Mouse (Mus musculus): ENCODE data around the gene Gm42957. TPM values are rescaled to one million over a fixed set of nuclear protein-coding genes. Genes with fewer than 3 reads are reported as not detected.
"Not testable (repeated sequence)": the region's sequence is repeated elsewhere in the genome, so short reads cannot be mapped to it uniquely, and the experiment has no call there.

Gene Gm42957
- polyA plus RNA-seq, 1 experiment from 2014 or later = not detected

DNA sequence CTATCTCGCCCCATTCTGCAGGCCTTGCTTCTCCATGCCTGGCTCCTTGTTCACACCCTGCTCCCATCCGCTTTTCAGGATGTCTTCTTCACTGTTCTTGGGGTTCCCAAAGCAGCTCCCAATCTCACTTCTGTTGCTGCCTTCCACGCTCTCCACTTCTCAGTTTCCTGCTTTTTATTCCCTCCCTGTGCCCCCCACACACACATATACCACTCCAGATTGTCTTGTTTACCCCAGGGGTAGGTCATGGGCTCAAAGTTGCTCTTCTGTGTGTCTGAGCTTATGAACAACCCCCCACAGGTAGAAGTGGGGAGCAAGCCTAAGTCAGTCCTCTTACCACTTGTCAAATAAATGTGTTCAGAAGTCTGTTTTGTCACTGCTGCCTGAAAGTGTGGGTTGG, 35.9 kb upstream of the Gm42957 start:
- Histone ChIP-seq H3K27me3 (ENCODE audit: insufficient read depth, low read length) (peaks cover 67% of the 10 kb centered on the region), H3K9ac (replicated peaks) (no peak overlapping the region), H3K9me3 (ENCODE audit: low read length) (no peaks in the 10 kb centered on the region), H3K4me3 (ENCODE audit: low read depth, low read length) (no peak overlapping the region), H3K27ac (ENCODE audit: low read depth) (no peak overlapping the region), H3K36me3 (replicated peaks; ENCODE audit: insufficient read depth, low read length) (no peaks in the 10 kb centered on the region), H3K4me1 (ENCODE audit: insufficient read depth) (peaks cover 21% of the 10 kb centered on the region), H3K4me2 (ENCODE audit: low read depth, low read length) (no peak overlapping the region)
- no peak for TF ChIP-seq CTCF (IDR thresholded peaks at IDR 0.05; ENCODE audit: low read depth)
- no peak for TF ChIP-seq EP300 (IDR thresholded peaks at IDR 0.05; ENCODE audit: low read depth)
- WGBS (ENCODE audit: insufficient replicate concordance) = 85% methylated on average over 3 of the region's 3 CpGs
- DNase-seq (no peak), ATAC-seq (no peak)

DNA sequence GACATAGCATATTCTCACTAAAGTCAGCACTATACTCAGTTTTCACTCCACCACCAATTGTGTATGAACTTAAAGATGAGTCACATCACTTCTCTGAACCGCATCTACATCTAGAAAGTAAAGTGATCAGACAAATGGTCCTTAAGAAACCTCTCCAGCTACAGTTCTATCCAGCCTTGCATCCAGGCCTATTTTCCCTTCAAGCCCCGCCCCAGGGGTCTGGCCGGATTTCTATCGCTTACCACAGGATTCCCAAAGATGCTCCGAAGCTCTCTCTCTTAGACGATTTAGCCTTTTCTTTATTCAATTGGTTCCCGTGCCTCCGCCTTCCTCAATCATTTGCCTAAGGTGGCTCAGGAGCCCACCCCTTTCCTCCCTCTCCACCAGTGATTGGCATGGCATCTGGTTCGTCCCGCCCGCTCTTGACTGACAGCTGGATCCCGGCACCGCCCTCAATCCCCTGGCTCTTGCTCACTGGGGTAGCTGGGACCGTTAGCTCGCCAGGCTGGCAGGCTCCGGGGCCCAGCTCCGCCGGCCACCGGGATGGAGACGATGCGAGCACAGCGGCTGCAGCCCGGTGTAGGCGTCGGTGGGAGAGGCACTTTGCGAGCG, 34.5 kb upstream of the Gm42957 start, which contains the start of gene Lix1l:
Gene Lix1l (plus strand): TSS at position 511 of the 612 bp plus-strand sequence.
- 2% methylated on average over 25 of the region's 27 CpGs for WGBS (ENCODE audit: insufficient replicate concordance)
- H3K36me3 ChIP-seq (replicated peaks; ENCODE audit: insufficient read depth, low read length) = no peaks in the 10 kb centered on the region
- peaks cover 21% of the 10 kb centered on the region for H3K4me1 ChIP-seq (ENCODE audit: insufficient read depth)
- peak; percentile 93 for ATAC-seq
- peaks cover 58% of the 10 kb centered on the region for H3K27me3 ChIP-seq (ENCODE audit: insufficient read depth, low read length)
- H3K4me3 ChIP-seq (ENCODE audit: low read depth, low read length) = peak within 1 kb of the TSS; percentile 62
- DNase-seq = peak; percentile 87
- peak within 1 kb of the TSS; percentile 74 for H3K27ac ChIP-seq (ENCODE audit: low read depth)
- peak within 1 kb of the TSS; percentile 96 for H3K4me2 ChIP-seq (ENCODE audit: low read depth, low read length)
- peak within 1 kb of the TSS; percentile 57 for H3K9ac ChIP-seq (replicated peaks)
- no peaks in the 10 kb centered on the region for H3K9me3 ChIP-seq (ENCODE audit: low read length)
- TF ChIP-seq EP300 (IDR thresholded peaks at IDR 0.05; ENCODE audit: low read depth) (no peak), CTCF (IDR thresholded peaks at IDR 0.05; ENCODE audit: low read depth) (no peak)

DNA sequence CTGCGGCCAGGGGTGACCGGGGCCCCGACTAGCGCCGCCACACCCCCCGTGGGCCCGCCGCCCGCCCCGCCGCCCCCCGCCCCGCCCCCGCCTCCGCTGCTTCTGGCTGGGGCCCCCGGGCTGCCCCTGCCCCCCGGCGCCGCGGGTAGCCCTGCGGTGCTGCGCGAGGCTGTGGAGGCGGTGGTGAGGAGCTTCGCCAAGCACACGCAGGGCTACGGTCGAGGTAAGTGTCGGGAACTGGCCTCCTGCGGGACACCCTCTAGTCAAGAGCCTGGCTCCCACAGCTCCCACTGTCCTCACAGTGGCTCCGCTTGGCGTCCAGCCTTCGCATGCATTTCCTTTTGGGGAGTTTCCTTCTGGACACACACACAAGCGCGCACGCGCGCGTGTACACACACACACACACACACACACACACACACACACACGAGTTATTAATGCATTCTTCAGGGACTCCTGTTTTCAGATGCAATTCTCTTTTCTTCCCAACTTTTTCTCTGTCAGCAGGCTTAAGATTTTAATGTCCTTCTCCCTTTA, 34.0 kb upstream of the Gm42957 start:
- ATAC-seq = peak; percentile 51
- Histone ChIP-seq H3K27me3 (ENCODE audit: insufficient read depth, low read length) (peaks cover 52% of the 10 kb centered on the region), H3K27ac (ENCODE audit: low read depth) (peak overlapping the region; percentile 74), H3K9me3 (ENCODE audit: low read length) (no peaks in the 10 kb centered on the region), H3K4me1 (ENCODE audit: insufficient read depth) (peaks cover 19% of the 10 kb centered on the region), H3K9ac (replicated peaks) (peak overlapping the region; percentile 57), H3K4me2 (ENCODE audit: low read depth, low read length) (peak overlapping the region; percentile 96), H3K36me3 (replicated peaks; ENCODE audit: insufficient read depth, low read length) (no peaks in the 10 kb centered on the region), H3K4me3 (ENCODE audit: low read depth, low read length) (peak overlapping the region; percentile 62)
- DNase-seq = peak; percentile 45
- under 1% methylated on average over 25 of the region's 40 CpGs for WGBS (ENCODE audit: insufficient replicate concordance)
- TF ChIP-seq EP300 (IDR thresholded peaks at IDR 0.05; ENCODE audit: low read depth) = no peak

DNA sequence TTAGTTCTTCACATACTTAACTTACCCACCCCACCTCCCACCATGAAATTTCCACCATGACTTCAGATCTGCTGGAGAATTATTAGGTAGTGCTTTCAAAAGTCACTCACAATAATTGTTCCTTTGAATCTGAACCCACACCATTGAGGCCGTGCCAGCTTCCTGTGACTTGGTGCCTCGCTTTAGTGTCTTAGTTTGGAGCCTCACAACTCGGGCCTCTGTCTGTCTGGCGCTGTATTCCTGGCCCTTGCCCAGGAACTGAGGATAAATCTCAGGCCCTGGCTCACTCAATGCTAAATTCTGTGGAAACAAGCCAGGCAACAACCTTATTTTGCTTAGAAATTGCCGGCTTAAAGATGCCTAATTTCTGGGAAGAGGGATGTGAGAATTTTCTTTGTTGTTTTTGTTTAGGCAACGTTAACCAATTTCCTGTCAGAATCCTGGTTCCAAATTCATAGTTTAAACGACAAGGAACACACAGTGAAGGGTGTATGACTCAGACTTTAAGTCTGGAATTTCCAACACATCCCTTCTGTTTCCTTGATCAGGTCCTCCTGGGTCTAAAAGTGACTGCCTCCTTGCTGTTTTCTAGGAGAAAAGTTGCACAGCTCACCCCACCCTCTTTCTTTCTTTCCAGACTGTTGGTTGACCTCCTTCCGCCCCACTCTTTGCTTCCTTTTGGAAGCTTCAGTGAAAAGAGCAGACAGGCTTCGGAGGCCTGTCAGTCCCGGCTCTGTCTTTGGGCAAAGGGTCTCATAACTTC, 33.2 kb upstream of the Gm42957 start:
- H3K4me2 ChIP-seq (ENCODE audit: low read depth, low read length) = peak overlapping the region; percentile 96
- H3K4me1 ChIP-seq (ENCODE audit: insufficient read depth) = peaks cover 12% of the 10 kb centered on the region
- no peaks in the 10 kb centered on the region for H3K36me3 ChIP-seq (replicated peaks; ENCODE audit: insufficient read depth, low read length)
- DNase-seq = no peak
- no peak overlapping the region for H3K9ac ChIP-seq (replicated peaks)
- H3K4me3 ChIP-seq (ENCODE audit: low read depth, low read length) = peak overlapping the region; percentile 62; the same call in 1 of the 2 replicates
- peaks cover 44% of the 10 kb centered on the region for H3K27me3 ChIP-seq (ENCODE audit: insufficient read depth, low read length)
- WGBS (ENCODE audit: insufficient replicate concordance) = 55% methylated on average over 10 of the region's 10 CpGs
- ATAC-seq = no peak
- no peak for TF ChIP-seq CTCF (IDR thresholded peaks at IDR 0.05; ENCODE audit: low read depth)
- TF ChIP-seq EP300 (IDR thresholded peaks at IDR 0.05; ENCODE audit: low read depth) = no peak
- H3K27ac ChIP-seq (ENCODE audit: low read depth) = peak overlapping the region; percentile 74; the same call in 1 of the 2 replicates
- H3K9me3 ChIP-seq (ENCODE audit: low read length) = no peaks in the 10 kb centered on the region

DNA sequence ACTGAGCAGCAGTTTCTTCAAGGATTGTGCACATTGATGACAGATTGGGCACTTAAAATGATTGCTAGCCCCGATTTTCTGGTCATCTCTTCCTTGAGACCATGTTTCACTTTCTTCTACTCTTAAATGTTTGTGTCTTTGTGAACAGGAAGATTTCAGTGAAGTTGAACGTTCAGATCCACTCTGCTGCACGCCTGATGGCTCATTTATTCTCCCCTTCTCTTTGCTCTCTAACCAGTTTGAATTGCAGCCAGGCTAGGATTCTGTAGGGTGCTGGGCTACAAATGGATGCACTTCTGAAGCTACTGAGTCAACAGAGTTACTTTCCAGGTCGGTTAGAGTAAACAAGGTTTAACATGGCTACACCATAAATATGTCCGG, 32.6 kb upstream of the Gm42957 start:
- Histone ChIP-seq H3K4me3 (ENCODE audit: low read depth, low read length) (no peak overlapping the region), H3K9ac (replicated peaks) (no peak overlapping the region), H3K4me2 (ENCODE audit: low read depth, low read length) (peak overlapping the region; percentile 96), H3K9me3 (ENCODE audit: low read length) (no peaks in the 10 kb centered on the region), H3K36me3 (replicated peaks; ENCODE audit: insufficient read depth, low read length) (no peaks in the 10 kb centered on the region), H3K27ac (ENCODE audit: low read depth) (no peak overlapping the region), H3K27me3 (ENCODE audit: insufficient read depth, low read length) (peaks cover 38% of the 10 kb centered on the region), H3K4me1 (ENCODE audit: insufficient read depth) (peaks cover 7% of the 10 kb centered on the region)
- ATAC-seq (no peak), DNase-seq (no peak)
- TF ChIP-seq EP300 (IDR thresholded peaks at IDR 0.05; ENCODE audit: low read depth) (no peak), CTCF (IDR thresholded peaks at IDR 0.05; ENCODE audit: low read depth) (no peak)
- WGBS (ENCODE audit: insufficient replicate concordance) = 47% methylated on average over 5 of the region's 5 CpGs

DNA sequence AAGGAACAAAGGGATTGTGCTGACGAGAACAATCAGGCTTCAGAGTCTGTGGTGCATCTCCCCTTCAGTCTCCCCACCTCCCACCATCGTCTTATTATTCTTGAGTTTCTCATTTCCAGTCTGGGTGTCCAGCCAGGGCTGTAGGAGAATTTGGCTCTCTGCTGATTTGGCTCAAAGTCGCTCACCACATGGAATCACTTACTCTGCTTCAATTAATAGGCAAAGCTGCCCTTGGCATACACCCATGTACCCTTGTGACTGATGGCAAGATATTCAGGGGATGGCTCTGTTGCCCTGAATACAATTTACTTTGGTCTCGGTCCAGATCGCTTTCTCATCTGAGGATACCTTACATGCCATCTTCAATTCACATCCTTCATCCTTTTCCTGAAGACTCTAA, 32.0 kb upstream of the Gm42957 start:
- ATAC-seq (no peak), DNase-seq (no peak)
- Histone ChIP-seq H3K4me1 (ENCODE audit: insufficient read depth) (peaks cover 1% of the 10 kb centered on the region; the same call in 1 of the 2 replicates), H3K4me3 (ENCODE audit: low read depth, low read length) (no peak overlapping the region), H3K36me3 (replicated peaks; ENCODE audit: insufficient read depth, low read length) (no peaks in the 10 kb centered on the region), H3K9ac (replicated peaks) (no peak overlapping the region), H3K27me3 (ENCODE audit: insufficient read depth, low read length) (peaks cover 32% of the 10 kb centered on the region), H3K27ac (ENCODE audit: low read depth) (no peak overlapping the region), H3K9me3 (ENCODE audit: low read length) (no peaks in the 10 kb centered on the region), H3K4me2 (ENCODE audit: low read depth, low read length) (no peak overlapping the region)
- TF ChIP-seq CTCF (IDR thresholded peaks at IDR 0.05; ENCODE audit: low read depth) = no peak
- TF ChIP-seq EP300 (IDR thresholded peaks at IDR 0.05; ENCODE audit: low read depth) = no peak
- WGBS (ENCODE audit: insufficient replicate concordance) = 67% methylated on average over 5 of the region's 5 CpGs

DNA sequence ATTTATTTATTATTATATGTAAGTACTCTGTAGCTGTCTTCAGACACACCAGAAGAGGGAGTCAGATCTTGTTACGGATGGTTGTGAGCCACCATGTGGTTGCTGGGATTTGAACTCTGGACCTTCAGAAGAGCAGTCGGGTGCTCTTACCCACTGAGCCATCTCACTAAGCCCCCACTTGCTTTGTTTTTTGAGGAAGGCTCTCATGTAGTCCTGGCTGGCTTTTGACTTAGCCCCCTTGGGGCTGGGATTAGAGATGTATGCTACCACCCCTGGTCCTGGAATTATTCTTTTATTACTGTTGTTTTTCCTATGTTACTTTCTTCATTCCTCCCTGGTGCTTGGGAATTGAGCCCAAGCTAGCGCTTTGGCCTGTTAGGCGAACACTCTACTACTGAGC, 29.3 kb upstream of the Gm42957 start:
- H3K36me3 ChIP-seq (replicated peaks; ENCODE audit: insufficient read depth, low read length); DNase-seq; ATAC-seq; H3K27ac ChIP-seq (ENCODE audit: low read depth); H3K9me3 ChIP-seq (ENCODE audit: low read length); H3K27me3 ChIP-seq (ENCODE audit: insufficient read depth, low read length); H3K4me1 ChIP-seq (ENCODE audit: insufficient read depth); H3K4me2 ChIP-seq (ENCODE audit: low read depth, low read length); H3K9ac ChIP-seq (replicated peaks); H3K4me3 ChIP-seq (ENCODE audit: low read depth, low read length): not testable (repeated sequence)
- WGBS (ENCODE audit: insufficient replicate concordance) = 73% methylated on average over 3 of the region's 4 CpGs

All from liver, postnatal 0 days (tissue).